ENCODE assay signal across 23 mouse cellular contexts in the genomic region with DNA sequence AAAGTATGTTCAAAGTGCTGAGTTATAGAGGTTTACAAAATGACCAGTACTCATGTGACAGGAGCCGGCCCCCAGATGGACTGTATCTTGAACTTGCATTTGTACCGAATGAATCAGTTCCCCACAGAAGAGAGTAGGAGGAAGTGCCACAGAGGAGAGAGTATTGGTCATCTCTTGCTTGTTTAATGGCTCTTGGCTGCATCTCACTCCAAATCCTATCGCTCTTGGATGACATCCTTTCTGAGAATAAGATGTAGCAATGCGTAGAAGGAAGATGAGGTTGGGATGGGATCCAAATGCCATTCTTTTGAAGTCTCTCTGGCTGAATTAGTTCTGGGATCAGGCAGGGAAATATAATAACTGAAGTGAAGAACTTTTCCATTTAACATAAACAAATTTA. TPM values are rescaled to one million over a fixed set of nuclear protein-coding genes. Genes with fewer than 3 reads are reported as not detected.
DNase-seq lines count a peak whose midpoint lies in the region; ATAC-seq lines count a peak whose summit lies in the region.
"Had no signal": no experiment of that assay in that cellular context is flagged by ENCODE, and none has a peak within 500 bp of the region (broad histone marks: within the 10 kb centered on the region; RNA-seq: fewer than 3 reads in every experiment).

No protein-coding gene starts in this region.

- no peak overlapping the region for H3K27ac ChIP-seq in hindbrain, embryonic 16.5 days (ENCODE audit: low read depth, low read length)
- H3K27ac ChIP-seq: forebrain, embryonic 13.5 days; heart, embryonic 15.5 days; limb, embryonic 15.5 days; midbrain, embryonic 15.5 days; neural tube, embryonic 15.5 days; stomach, embryonic 15.5 days had no signal

- no peak for ATAC-seq in hindbrain, embryonic 16.5 days
- ATAC-seq: forebrain, embryonic 13.5 days; liver, postnatal 0 days; midbrain, embryonic 15.5 days had no signal

- no peaks in the 10 kb centered on the region for H3K9me3 ChIP-seq in hindbrain, embryonic 16.5 days (ENCODE audit: control insufficient read depth, low read length)
- H3K9me3 ChIP-seq: forebrain, embryonic 13.5 days; G1E; heart, embryonic 15.5 days; limb, embryonic 15.5 days; midbrain, embryonic 15.5 days; neural tube, embryonic 15.5 days; stomach, embryonic 15.5 days had no signal

- no peak overlapping the region for H3K4me3 ChIP-seq in hindbrain, embryonic 16.5 days (ENCODE audit: low read length)
- H3K4me3 ChIP-seq: erythroblast, embryonic 14.5 days; forebrain, embryonic 13.5 days; heart, embryonic 15.5 days; limb, embryonic 15.5 days; midbrain, embryonic 15.5 days; neural tube, embryonic 15.5 days; stomach, embryonic 15.5 days had no signal

- H3K36me3 ChIP-seq in hindbrain, embryonic 16.5 days (ENCODE audit: control insufficient read depth, insufficient read depth, low read length), result no peaks in the 10 kb centered on the region
- H3K36me3 ChIP-seq: G1E; heart, embryonic 15.5 days; limb, embryonic 15.5 days; midbrain, embryonic 15.5 days; neural tube, embryonic 15.5 days; stomach, embryonic 15.5 days had no signal

- H3K4me2 ChIP-seq in hindbrain, embryonic 16.5 days (ENCODE audit: low read length), result no peak overlapping the region
- H3K4me2 ChIP-seq: forebrain, embryonic 13.5 days; heart, embryonic 15.5 days; limb, embryonic 15.5 days; midbrain, embryonic 15.5 days; neural tube, embryonic 15.5 days; stomach, embryonic 15.5 days had no signal

- WGBS in hindbrain, embryonic 16.5 days, result 75% methylated on average over 4 of the region's 4 CpGs

- no peaks in the 10 kb centered on the region for H3K27me3 ChIP-seq in hindbrain, embryonic 16.5 days (replicated peaks; ENCODE audit: control insufficient read depth, insufficient read depth, low read length)
- H3K27me3 ChIP-seq: forebrain, embryonic 13.5 days; heart, embryonic 15.5 days; limb, embryonic 15.5 days; midbrain, embryonic 15.5 days; neural tube, embryonic 15.5 days; stomach, embryonic 15.5 days had no signal

- no peaks in the 10 kb centered on the region for H3K4me1 ChIP-seq in hindbrain, embryonic 16.5 days (ENCODE audit: control insufficient read depth, insufficient read depth, low read depth, low read length)
- H3K4me1 ChIP-seq: forebrain, embryonic 13.5 days; limb, embryonic 15.5 days; midbrain, embryonic 15.5 days; neural tube, embryonic 15.5 days; stomach, embryonic 15.5 days had no signal

- peak; percentile 1 for DNase-seq in kidney, postnatal 14 days
- DNase-seq in kidney, adult 18-20 months, result no peak
- DNase-seq in 3T3-L1 (ENCODE audit: low read depth, low spot score), result peak; percentile 81
- DNase-seq in MN1 (ENCODE audit: low spot score), result peak; percentile 11
- DNase-seq in lung, postnatal 36 days, result peak; percentile 4
- DNase-seq in gastrocnemius, postnatal 10 days, result no peak
- DNase-seq: cerebellum, adult 2 months; cerebellum, postnatal 36 days; gastrocnemius, postnatal 25 days; kidney, adult 11 months; liver, postnatal 0 days; spleen, adult 18-20 months had no signal

- H3K9ac ChIP-seq in hindbrain, embryonic 16.5 days (ENCODE audit: low read depth, low read length), result no peak overlapping the region
- H3K9ac ChIP-seq: forebrain, embryonic 13.5 days; heart, embryonic 15.5 days; limb, embryonic 15.5 days; liver, postnatal 0 days; midbrain, embryonic 15.5 days; neural tube, embryonic 15.5 days; stomach, embryonic 15.5 days had no signal

RNA-seq across cellular contexts. Expression of a gene that starts 55.2 kb away (rescaled TPM):
- 8.7 and 9.9 TPM in 2 replicates for polyA plus RNA-seq in hindbrain, embryonic 16.5 days (2015; fragmentation: Nextera tagmentation; extraction: Ambion mirVana)
- total RNA-seq in gastrocnemius, postnatal 10 days (2021), result 1 to 10 TPM; 5.9 to 8.0 TPM
- total RNA-seq: hematopoietic stem cell, adult 5-6 weeks; megakaryocyte-erythroid progenitor cell, adult 5-6 weeks had no signal
- polyA plus RNA-seq: erythroblast, embryonic 14.5 days; G1E had no signal

Comparison
In these comparisons a context has a peak if more than half of its experiments do, and no peak if none do; other contexts are left out.
1. DNase-seq: peak in kidney, postnatal 14 days (single experiment), 3T3-L1 (single experiment), MN1 (single experiment) and lung, postnatal 36 days (single experiment); none in kidney, adult 18-20 months (single experiment) and gastrocnemius, postnatal 10 days (single experiment).